Mouse (Mus musculus): ENCODE data around the gene Naa50. TPM values are rescaled to one million over a fixed set of nuclear protein-coding genes. Genes with fewer than 3 reads are reported as not detected.
A peak's percentile ranks its signal among the peaks of the same experiment; 100 is the strongest.

The Naa50 gene
- polyA plus RNA-seq (2011; ENCODE audit: insufficient read depth, insufficient read length, low read depth, missing spikeins): 157 and 170 TPM in 2 replicates

GRCm38 (mm10) chr16:44139536-44140185 lies at the start of gene Naa50, which contains the start of gene Atp6v1a:
Gene Naa50 (plus strand): TSS chr16:44139830.
Gene Atp6v1a (minus strand): TSS chr16:44139705.
- Histone ChIP-seq H3K4me3 (ENCODE audit: low read depth, low read length) (peak within 1 kb of the TSS; percentile 99), H3K9ac (ENCODE audit: low read depth, poor library complexity, severe bottlenecking) (peak within 1 kb of the TSS; percentile 98), H3K27me3 (ENCODE audit: control insufficient read depth, insufficient read depth, low read length, poor library complexity, severe bottlenecking) (no peaks in the 10 kb centered on the region), H3K9me3 (replicated peaks; ENCODE audit: control insufficient read depth, insufficient read depth, low read length, poor library complexity, severe bottlenecking) (no peaks in the 10 kb centered on the region), H3K4me1 (ENCODE audit: control insufficient read depth, insufficient read depth, low read length) (no peaks in the 10 kb centered on the region), H3K27ac (ENCODE audit: insufficient read depth, low read length) (peak within 1 kb of the TSS; percentile 94), H3K36me3 (ENCODE audit: control insufficient read depth, insufficient read depth, low read length, poor library complexity, severe bottlenecking) (0 out of 2 replicates have a peak, but pooled peaks cover 3% of the 10 kb centered on the region)
- TF ChIP-seq EP300 (IDR thresholded peaks at IDR 0.05; ENCODE audit: insufficient read depth, low read depth, low read length): 0 out of 2 replicates have a peak, but pooled peaks have one; percentile 47
- no peak for TF ChIP-seq CTCF (IDR thresholded peaks at IDR 0.05; ENCODE audit: low read depth, low read length)

GRCm38 (mm10) chr16:44099377-44099776 lies 40.3 kb upstream of the Naa50 start:
- Histone ChIP-seq H3K9ac (ENCODE audit: low read depth, poor library complexity, severe bottlenecking) (no peak overlapping the region), H3K36me3 (ENCODE audit: control insufficient read depth, insufficient read depth, low read length, poor library complexity, severe bottlenecking) (peaks cover 27% of the 10 kb centered on the region), H3K4me3 (ENCODE audit: low read depth, low read length) (no peak overlapping the region), H3K27me3 (ENCODE audit: control insufficient read depth, insufficient read depth, low read length, poor library complexity, severe bottlenecking) (no peaks in the 10 kb centered on the region), H3K27ac (ENCODE audit: insufficient read depth, low read length) (no peak overlapping the region), H3K9me3 (replicated peaks; ENCODE audit: control insufficient read depth, insufficient read depth, low read length, poor library complexity, severe bottlenecking) (no peaks in the 10 kb centered on the region), H3K4me1 (ENCODE audit: control insufficient read depth, insufficient read depth, low read length) (no peaks in the 10 kb centered on the region)
- TF ChIP-seq EP300 (IDR thresholded peaks at IDR 0.05; ENCODE audit: insufficient read depth, low read depth, low read length) (no peak), POLR2A (IDR thresholded peaks at IDR 0.05; ENCODE audit: insufficient read depth, low read length) (no peak), CTCF (IDR thresholded peaks at IDR 0.05; ENCODE audit: low read depth, low read length) (no peak)

GRCm38 (mm10) chr16:44101181-44101710 lies 38.4 kb upstream of the Naa50 start:
- H3K9me3 ChIP-seq (replicated peaks; ENCODE audit: control insufficient read depth, insufficient read depth, low read length, poor library complexity, severe bottlenecking): no peaks in the 10 kb centered on the region
- no peak overlapping the region for H3K9ac ChIP-seq (ENCODE audit: low read depth, poor library complexity, severe bottlenecking)
- no peak overlapping the region for H3K4me3 ChIP-seq (ENCODE audit: low read depth, low read length)
- no peaks in the 10 kb centered on the region for H3K27me3 ChIP-seq (ENCODE audit: control insufficient read depth, insufficient read depth, low read length, poor library complexity, severe bottlenecking)
- peaks cover 23% of the 10 kb centered on the region for H3K36me3 ChIP-seq (ENCODE audit: control insufficient read depth, insufficient read depth, low read length, poor library complexity, severe bottlenecking)
- H3K4me1 ChIP-seq (ENCODE audit: control insufficient read depth, insufficient read depth, low read length): no peaks in the 10 kb centered on the region
- TF ChIP-seq CTCF (IDR thresholded peaks at IDR 0.05; ENCODE audit: low read depth, low read length) (no peak), POLR2A (IDR thresholded peaks at IDR 0.05; ENCODE audit: insufficient read depth, low read length) (no peak), EP300 (IDR thresholded peaks at IDR 0.05; ENCODE audit: insufficient read depth, low read depth, low read length) (no peak)
- peak overlapping the region; percentile 41 for H3K27ac ChIP-seq (ENCODE audit: insufficient read depth, low read length)

- no peaks in the 10 kb centered on the region for H3K9me3 ChIP-seq (replicated peaks; ENCODE audit: control insufficient read depth, insufficient read depth, low read length, poor library complexity, severe bottlenecking)
- no peak overlapping the region for H3K27ac ChIP-seq (ENCODE audit: insufficient read depth, low read length)
- TF ChIP-seq EP300 (IDR thresholded peaks at IDR 0.05; ENCODE audit: insufficient read depth, low read depth, low read length) (no peak), POLR2A (IDR thresholded peaks at IDR 0.05; ENCODE audit: insufficient read depth, low read length) (no peak), CTCF (IDR thresholded peaks at IDR 0.05; ENCODE audit: low read depth, low read length) (no peak)
- no peak overlapping the region for H3K4me3 ChIP-seq (ENCODE audit: low read depth, low read length)
- no peaks in the 10 kb centered on the region for H3K27me3 ChIP-seq (ENCODE audit: control insufficient read depth, insufficient read depth, low read length, poor library complexity, severe bottlenecking)
- H3K36me3 ChIP-seq (ENCODE audit: control insufficient read depth, insufficient read depth, low read length, poor library complexity, severe bottlenecking): peaks cover 30% of the 10 kb centered on the region
- no peaks in the 10 kb centered on the region for H3K4me1 ChIP-seq (ENCODE audit: control insufficient read depth, insufficient read depth, low read length)
- H3K9ac ChIP-seq (ENCODE audit: low read depth, poor library complexity, severe bottlenecking): no peak overlapping the region
Observed at GRCm38 (mm10) chr16:44102925-44103324, 36.7 kb upstream of the Naa50 start.

GRCm38 (mm10) chr16:44103806-44104766 lies 35.5 kb upstream of the Naa50 start:
- Histone ChIP-seq H3K27me3 (ENCODE audit: control insufficient read depth, insufficient read depth, low read length, poor library complexity, severe bottlenecking) (no peaks in the 10 kb centered on the region), H3K4me3 (ENCODE audit: low read depth, low read length) (no peak overlapping the region), H3K36me3 (ENCODE audit: control insufficient read depth, insufficient read depth, low read length, poor library complexity, severe bottlenecking) (peaks cover 27% of the 10 kb centered on the region), H3K9ac (ENCODE audit: low read depth, poor library complexity, severe bottlenecking) (no peak overlapping the region), H3K27ac (ENCODE audit: insufficient read depth, low read length) (no peak overlapping the region), H3K4me1 (ENCODE audit: control insufficient read depth, insufficient read depth, low read length) (no peaks in the 10 kb centered on the region), H3K9me3 (replicated peaks; ENCODE audit: control insufficient read depth, insufficient read depth, low read length, poor library complexity, severe bottlenecking) (no peaks in the 10 kb centered on the region)
- no peak for TF ChIP-seq POLR2A (IDR thresholded peaks at IDR 0.05; ENCODE audit: insufficient read depth, low read length)
- peak; percentile 42 for TF ChIP-seq CTCF (IDR thresholded peaks at IDR 0.05; ENCODE audit: low read depth, low read length)
